Mouse (Mus musculus) CD4-positive helper T cell, adult 2 months (primary cell): ENCODE results near the gene Aaas.
A peak's percentile ranks its signal among the peaks of the same experiment; 100 is the strongest.

Source experiments
- DNase-seq: peaks from one replicate; pipeline ENCODE4 v3.0.0-alpha.2; 2012; ENCODE audit warnings: low read depth, missing footprints, low spot score

Aaas gene

GRCm38 (mm10) chr15:102350138-102350941, at the start of gene Aaas:
Gene Aaas, minus strand, starts transcription at chr15:102350771.
- DNase-seq = peak; percentile 95

- peak; percentile 74 for DNase-seq
These were observed 49.0 kb upstream of the Aaas start for GRCm38 (mm10) chr15:102399229-102400221.

- DNase-seq = no peak
These were observed 48.1 kb upstream of the Aaas start for GRCm38 (mm10) chr15:102398629-102399028.

GRCm38 (mm10) chr15:102395061-102395460, 44.5 kb upstream of the Aaas start:
- no peak for DNase-seq

- DNase-seq = no peak
These were observed 43.0 kb upstream of the Aaas start for GRCm38 (mm10) chr15:102393584-102394014.

- DNase-seq = no peak
These were observed 41.9 kb upstream of the Aaas start for GRCm38 (mm10) chr15:102392520-102392919.

GRCm38 (mm10) chr15:102388942-102389341, 38.4 kb upstream of the Aaas start:
- DNase-seq = no peak

- no peak for DNase-seq
These were observed 36.1 kb upstream of the Aaas start for GRCm38 (mm10) chr15:102386640-102387039.

- no peak for DNase-seq
These were observed 33.1 kb upstream of the Aaas start for GRCm38 (mm10) chr15:102383671-102384070.

- peak; percentile 71 for DNase-seq
These were observed 31.0 kb upstream of the Aaas start for GRCm38 (mm10) chr15:102381575-102381974.

GRCm38 (mm10) chr15:102377810-102378262, 27.3 kb upstream of the Aaas start:
- peak; percentile 67 for DNase-seq

GRCm38 (mm10) chr15:102377163-102377543, 26.6 kb upstream of the Aaas start:
- DNase-seq = peak; percentile 80

- DNase-seq = peak; percentile 75
These were observed 26.0 kb upstream of the Aaas start for GRCm38 (mm10) chr15:102376453-102377162.

GRCm38 (mm10) chr15:102370727-102371126, 20.2 kb upstream of the Aaas start:
- no peak for DNase-seq

- no peak for DNase-seq
These were observed 19.4 kb upstream of the Aaas start for GRCm38 (mm10) chr15:102369972-102370371.

GRCm38 (mm10) chr15:102366733-102367344, 16.3 kb upstream of the Aaas start, which contains the start of gene Sp7:
Gene Sp7, minus strand, starts transcription at chr15:102367182.
- no peak for DNase-seq

GRCm38 (mm10) chr15:102366238-102366637, 15.7 kb upstream of the Aaas start:
- DNase-seq = no peak

GRCm38 (mm10) chr15:102364678-102365077, 14.1 kb upstream of the Aaas start:
- DNase-seq = no peak

- DNase-seq = no peak
These were observed 12.1 kb upstream of the Aaas start for GRCm38 (mm10) chr15:102362648-102363047.

- no peak for DNase-seq
These were observed 8.3 kb upstream of the Aaas start for GRCm38 (mm10) chr15:102358834-102359233.

GRCm38 (mm10) chr15:102358126-102358525, 7.6 kb upstream of the Aaas start:
- no peak for DNase-seq
